Mouse (Mus musculus): Measurements from ENCODE around the gene Gm6880.

DNA sequence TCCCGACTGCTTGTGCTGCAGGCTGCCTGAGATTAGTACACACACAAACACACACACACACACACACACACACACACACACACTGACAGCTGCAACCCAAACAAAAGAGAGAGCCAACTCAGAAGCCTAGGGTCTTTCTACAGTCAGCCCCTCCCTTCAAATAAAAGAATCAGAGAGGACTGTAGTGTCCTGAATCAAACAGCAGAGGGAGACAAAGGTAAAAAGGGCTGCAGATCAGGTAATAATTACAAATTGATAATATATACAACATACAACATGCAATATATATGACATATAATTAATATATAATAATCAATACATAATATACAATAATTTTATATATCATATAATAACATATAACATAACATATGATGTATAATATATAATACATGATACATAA lies 15.9 kb upstream of the Gm6880 start:
- TF ChIP-seq CTCF (IDR thresholded peaks at IDR 0.05; ENCODE audit: low read depth, low read length) (no peak), POLR2A (IDR thresholded peaks at IDR 0.05; ENCODE audit: borderline replicate concordance, low read depth, low read length) (no peak)
